Mouse (Mus musculus) fat pad, adult 2 months (tissue): ENCODE data around the gene Akr1e1.
"Not testable (repeated sequence)": the region's sequence is repeated elsewhere in the genome, so short reads cannot be mapped to it uniquely, and the experiment has no call there.

ENCODE experiments used
- DNase-seq: peaks from one replicate; pipeline ENCODE4 v3.0.0-alpha.2; 2011; ENCODE audit warnings: low read depth, low spot score; ENCODE audit errors: extremely low read depth

Gene Akr1e1

DNA sequence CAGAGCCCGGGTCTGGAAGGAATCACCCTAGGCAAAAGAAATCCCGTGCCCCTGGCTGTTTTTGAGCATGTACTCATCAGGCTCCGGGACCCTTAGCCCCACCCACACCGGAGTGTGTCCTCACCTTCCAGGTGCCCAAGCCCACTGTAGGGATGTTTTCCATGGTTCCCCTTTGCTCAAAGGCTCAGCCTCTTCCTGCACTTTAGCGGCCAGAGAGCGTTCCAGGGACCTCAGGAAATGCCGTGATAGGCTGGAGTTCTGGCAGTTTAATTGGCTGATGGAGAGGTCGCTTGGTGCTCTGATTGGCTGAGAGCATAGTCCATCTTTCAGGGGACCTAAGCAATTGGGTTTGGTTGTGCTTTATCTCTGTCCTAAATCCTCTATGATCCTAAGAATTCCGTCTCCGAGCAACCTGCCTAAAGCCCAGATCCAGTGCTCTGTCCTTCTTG, at the start of gene Akr1e1:
Akr1e1 (minus strand) TSS at position 214 of the 449 bp plus-strand sequence.
- peak; percentile 61 for DNase-seq

DNA sequence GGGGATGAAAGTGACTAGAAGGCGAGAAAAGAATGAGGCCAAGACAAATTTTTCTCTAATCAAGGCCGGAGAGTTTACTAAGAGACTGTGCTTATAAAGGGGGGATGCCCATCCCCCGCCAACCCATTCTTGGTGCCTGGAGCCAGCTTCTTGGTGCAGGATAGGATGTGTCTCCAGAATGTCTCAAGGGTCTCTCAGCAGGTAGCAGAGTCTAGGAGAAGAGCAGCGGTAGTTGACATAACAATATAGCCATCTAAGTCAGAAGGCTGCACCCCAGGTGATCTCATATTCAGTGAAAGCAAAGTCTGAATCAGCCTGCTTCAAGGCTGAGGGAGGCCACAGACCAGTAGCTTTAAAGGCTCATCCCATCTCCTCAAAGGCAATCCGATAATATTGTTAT, 49.4 kb upstream of the Akr1e1 start:
- no peak for DNase-seq

DNA sequence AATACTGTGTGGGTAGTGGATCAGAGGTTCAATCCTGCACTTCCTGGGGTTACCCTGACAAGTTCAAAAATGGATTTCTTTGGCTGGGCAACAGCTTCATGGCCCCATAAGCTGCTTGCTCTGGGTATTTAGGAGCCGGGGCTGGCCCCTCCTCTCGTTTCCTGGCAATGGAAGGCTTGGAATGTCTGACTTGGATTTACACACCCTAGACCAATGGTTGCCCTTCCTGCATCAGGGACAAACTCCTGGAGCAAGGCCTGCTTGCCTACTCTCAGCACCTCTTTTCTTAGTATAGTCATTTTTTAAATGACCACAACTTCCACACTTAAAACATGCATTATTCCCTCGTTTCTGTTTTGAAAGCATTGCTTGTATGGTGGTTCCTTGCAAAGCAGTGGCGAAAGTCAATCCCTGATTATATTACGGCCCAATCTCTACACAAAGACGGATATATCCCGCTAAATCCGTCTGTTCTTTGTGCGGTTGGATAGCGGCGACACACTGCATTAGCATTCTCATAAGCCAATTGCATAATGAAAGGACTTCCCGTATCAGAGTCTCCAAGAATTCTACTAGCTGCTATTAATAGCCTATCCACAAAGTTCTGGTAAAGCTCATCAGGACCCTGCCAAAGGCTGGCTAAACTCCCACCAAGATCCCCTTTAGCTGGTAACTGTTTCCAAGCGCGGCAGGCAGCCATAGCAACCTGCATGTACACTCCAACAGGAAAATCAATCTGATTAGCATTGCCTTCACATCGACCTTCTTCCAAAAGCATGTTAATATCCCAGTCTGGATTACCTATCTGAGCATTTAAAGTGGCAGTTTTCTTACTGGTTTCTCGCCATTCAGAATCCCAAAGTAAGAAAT, 47.5 kb upstream of the Akr1e1 start:
- no peak for DNase-seq

DNA sequence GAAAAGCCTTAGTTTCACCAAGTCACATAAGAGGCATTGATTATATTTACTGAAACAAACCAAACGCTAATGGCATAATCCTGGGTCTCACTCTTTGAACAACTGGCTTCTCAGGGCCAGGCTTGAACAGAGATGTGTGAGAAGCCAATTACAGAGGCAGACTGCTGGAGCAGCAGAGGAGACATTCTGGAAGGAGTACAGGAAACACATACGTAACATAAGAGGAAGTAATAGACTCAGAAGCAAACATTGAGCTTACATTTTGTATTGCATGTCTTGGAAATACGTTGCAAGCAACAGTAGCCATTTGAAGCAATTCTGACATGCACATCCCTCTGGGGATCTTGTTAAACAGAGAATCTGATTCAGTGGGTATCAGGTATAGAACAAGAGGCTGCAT, 41.2 kb upstream of the Akr1e1 start:
- DNase-seq, result no peak

DNA sequence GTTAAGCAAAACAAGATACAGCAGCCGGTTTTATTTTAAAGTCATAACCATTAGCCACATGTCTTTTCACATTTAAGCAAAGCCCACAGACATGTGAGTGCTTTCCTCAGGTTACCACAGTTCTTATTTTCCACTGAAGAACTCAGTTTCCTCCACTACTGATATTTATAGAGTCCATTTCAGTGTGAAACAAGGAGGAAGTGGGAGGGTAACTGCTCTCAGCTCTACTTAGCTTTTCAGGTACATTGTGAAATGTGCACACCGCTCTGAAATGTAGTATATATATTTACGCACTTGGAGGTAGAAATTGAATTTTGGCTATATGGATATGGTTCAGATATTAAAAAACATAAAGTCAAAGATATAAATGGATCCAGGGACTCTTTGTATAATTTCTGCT, 36.3 kb upstream of the Akr1e1 start:
- DNase-seq, result no peak

DNA sequence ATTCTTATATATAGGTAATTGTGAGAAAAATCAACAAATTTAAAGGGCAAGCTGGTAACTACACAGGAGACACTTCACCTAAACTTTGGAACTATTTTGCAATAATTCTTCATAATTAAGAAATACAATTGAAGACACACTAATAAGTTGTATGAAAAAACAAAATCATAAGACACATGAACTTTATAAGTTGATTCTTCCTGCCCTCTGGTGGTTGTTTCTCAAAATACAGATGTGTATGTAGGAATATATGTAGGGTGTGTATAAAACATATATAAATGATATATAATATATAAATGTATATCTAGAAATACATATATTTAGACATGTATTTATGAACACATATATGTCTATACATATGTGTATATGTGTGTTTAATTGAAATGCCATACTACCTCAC, 1.9 kb upstream of the Akr1e1 start:
- DNase-seq, result no peak

DNA sequence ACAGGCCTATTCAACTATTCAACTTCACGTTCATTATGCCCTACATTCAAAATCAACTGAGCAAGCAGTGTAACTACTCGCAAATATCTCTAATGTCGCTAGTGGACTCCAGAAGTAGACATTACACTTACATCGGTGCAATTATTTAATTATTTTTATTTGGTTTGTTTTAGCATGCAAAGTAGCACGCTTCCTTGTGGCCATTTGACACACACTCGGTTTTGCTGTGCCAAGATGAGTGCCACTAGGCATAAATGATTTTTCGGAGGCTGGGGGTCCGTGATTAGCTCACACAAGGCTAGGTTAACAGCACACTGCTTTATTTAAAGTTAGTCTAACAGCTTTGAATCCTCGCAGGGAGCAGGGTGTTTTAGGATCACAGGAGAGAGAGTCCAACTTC, 444 bp downstream of the Akr1e1 start:
- DNase-seq, result no peak

DNA sequence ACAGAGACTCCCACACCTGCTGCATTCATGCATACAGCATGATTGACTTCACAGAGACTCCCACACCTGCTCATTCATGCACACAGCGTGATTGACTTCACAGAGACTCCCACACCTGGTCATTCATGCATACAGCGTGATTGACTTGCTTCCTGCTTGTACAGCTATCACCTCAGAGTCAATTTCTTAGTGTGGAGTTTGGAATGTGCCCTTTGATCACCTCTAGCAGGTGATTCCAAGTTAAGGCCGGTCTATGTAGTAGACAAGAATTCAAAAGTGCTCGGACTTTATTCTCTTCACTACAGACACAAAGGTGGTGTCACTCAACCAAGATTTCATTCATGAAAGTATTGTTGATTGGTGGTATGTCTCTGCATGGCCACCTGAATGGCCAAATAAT, 2.2 kb downstream of the Akr1e1 start:
- no peak for DNase-seq

DNA sequence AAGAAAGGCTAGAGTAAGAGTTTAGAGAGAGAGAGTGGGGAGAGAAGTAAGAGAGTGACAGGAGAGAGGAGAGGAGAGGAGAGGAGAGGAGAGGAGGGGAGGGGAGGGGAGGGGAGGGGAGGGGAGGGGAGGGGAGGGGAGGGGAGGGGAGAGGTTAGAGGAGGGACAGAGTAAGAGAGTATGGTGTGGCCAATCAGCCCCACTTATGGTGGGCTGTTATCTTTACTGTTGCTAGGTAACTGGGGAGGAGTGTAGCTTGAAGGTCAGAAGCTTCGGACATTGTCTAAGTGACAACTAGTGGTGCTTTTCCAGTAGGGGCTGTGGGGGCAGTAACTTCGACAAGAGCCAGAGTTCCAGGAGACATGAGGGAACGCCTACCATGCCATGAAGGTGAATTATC, 5.5 kb downstream of the Akr1e1 start:
- DNase-seq, result not testable (repeated sequence)

DNA sequence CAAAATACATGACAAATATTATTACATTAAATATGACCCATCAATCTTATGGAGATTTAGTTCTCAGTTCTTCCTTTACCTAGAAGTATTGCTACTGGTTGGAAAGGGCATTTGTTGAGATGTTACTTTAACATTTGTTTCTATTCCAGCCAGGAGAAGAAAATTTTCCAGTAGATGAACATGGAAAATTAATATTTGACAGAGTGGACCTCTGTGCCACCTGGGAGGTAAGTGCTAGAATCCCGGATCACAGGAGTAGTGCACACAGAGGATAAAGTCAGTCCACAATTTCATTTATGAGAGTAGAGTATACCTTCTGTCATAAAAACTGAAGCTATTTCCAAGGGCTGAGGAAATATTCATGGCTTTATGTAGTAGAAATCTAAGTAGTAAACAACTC, 32.1 kb downstream of the Akr1e1 start:
- DNase-seq, result no peak

DNA sequence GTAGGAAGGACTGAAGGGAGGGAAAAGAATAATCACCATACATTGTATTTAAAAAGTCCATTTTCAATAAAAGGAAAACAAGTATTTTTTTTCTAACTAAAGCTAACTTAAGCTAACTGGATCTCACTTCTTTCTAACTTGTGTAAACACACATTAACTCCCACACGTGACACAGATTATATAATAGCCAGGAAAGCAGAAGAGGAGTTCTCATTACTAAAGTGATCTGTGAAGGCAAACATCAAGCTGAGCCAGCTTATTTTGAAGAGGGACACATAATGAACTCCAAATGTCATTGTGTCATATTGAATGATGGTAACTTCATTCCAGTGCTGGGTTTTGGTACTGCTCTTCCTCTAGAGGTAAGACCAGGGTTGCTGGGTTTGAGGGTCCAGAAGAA, 35.1 kb downstream of the Akr1e1 start, which contains the start of gene Akr1c21:
Akr1c21 (plus strand) TSS at position 205 of the 400 bp plus-strand sequence.
- DNase-seq, result no peak

DNA sequence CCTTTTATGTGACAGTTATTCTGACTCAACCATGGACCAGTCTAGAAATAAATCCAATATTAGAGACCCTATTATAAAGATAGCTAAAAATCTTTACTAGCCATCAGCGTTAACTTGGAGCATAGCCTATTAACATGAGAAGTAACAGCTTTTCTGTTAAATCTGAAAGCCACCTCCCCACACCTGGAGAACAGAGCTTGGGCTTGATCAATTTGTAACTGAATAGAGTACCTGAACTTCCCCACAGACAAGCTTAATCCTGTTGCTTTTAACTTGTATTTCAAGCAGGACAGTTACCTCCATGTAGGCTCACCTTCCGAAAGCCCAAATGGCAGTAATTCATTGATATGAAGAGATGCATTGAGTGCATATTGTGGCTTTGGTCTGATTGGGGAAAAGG, 43.0 kb downstream of the Akr1e1 start:
- DNase-seq, result no peak

GRCm38 (mm10) chr13:4560500-4560899, 48.5 kb downstream of the Akr1e1 start:
- DNase-seq, result no peak

DNA sequence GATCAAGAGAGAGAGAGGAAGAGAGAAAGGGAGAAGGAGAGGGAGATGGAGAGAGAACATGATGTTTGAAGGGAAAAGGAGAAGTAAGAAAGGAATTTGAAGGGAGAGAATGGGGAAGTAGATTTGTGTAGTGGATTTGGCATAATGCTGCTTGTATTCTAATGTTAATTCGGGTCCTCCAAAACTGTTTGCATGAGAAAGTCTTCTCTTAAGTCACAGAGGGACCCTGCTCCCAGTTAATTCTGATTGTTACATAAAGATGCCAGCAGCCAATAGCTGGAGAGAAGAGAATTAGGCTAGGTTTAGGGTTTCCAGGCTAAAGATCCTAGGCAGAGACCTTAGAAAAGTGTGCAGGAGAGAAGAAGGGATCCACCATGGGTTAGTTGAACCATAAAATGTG, 49.8 kb downstream of the Akr1e1 start:
- no peak for DNase-seq
